Mouse (Mus musculus) CD4-positive, CD25-positive, alpha-beta regulatory T cell, adult 2 months (primary cell): ENCODE measurements around the gene Kcnj16.

Source experiments
- DNase-seq: peaks from one replicate; pipeline ENCODE4 v3.0.0-alpha.2; 2012; ENCODE audit warnings: low read depth, low spot score

Kcnj16 gene

DNA sequence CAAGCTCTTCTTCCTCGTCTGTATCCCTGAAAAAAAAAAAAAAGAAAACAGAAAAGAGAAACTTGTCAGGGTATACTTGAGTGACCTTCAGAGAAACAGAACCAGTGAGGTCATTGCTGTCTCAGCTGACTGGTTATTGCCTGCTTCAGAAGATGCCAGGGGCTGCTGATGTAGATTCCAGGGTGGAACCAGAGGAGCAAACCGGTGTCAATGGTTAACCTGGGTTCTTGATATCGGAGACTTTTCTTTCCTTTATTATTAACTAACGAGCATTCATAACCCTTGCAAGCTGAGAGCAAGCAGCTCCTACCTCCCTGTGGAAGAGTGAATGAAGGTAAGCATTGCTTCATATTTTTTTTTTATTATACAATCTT is at the start of gene Kcnj16:
Gene Kcnj16 (plus strand): TSS at position 272 of the 374 bp plus-strand sequence.
- no peak for DNase-seq

DNA sequence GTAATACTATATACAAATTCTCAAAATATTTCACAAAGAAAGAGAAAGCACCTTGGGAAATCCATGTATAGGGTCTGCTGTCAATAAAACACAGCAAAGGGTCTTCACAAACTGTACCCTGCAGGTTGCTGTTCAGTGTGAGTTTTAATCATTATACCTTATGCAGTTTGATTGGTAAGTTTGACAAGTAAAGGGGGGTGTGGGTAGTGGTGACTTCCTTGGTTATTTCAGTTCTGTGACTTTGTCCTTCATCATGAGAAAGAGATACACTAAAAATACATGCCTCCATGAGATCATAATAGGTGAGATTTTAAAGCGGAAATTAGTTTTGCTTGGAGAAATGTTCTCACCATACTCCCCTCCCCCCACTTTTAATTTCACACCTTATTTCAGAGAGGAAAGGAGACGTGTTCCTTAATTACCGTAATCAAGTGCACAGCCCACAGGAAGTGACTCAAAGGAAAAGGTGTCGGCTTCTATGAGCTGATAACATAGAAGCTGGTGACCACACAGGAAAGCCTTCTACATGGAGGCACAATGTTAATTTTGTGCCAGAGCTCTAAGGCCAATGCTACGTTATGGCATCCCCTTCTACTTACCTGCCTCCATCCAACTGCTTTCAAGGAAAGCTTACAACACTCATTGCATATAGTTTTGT is 48.9 kb upstream of the Kcnj16 start:
- peak; percentile 22 for DNase-seq

DNA sequence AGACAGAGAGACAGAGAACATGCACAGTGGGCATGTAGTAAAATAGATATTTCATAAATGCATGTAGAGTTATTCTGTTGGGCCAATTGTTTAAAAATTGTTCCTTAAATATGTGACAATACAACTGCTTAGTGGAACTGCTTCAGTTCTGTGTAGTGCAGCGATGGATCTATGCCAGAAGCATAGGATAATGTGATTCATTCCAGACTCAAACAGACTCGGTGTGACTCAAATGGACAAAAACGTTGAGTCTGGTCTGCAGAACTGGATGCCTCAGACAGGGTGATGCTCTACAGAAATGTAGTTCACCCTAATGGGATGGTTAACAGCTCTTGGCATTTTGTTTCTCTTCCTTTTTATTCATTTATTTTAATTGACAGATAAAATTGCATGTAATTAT is 32.1 kb upstream of the Kcnj16 start:
- DNase-seq, result no peak

DNA sequence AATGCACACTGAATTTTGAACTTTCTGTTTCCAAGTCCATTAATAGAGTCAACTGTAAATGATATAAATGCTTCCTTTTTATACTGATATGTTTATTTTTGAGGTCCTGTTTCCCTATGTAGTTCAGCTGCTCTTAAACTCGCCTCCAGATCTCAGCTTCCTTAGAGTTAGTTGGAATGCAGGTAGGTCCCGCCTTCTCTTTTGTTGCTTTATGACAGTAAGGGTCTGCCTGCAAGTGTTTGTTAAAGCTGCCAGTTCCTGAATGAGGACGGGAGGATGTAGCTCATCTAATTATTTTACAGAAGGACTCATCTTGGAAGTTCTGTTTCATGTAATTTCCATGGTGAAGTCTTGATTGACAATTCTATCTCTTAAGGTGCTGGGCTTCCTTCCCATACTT is 25.6 kb upstream of the Kcnj16 start:
- DNase-seq, result no peak

DNA sequence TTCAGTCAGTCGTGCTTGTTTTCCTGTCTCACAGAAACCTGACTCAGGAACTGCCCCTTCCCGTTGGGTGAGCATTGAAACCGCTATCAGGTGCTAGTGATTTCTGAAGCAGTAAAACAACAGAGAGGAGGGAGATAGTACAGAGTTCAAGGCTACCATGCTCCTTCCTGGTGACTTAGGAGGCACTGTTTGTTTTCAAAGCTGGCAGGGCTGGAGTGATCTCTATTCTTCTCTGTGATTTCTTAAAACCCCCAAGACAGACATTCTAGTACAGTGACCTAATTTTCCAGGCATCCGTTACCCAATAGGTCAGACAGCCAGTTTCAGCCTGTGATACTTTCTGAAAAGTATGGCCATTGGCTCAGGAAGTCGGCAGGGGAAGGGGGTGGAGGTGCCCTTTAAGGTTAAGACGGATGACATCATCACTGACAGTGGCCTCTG is 25.1 kb upstream of the Kcnj16 start:
- no peak for DNase-seq

DNA sequence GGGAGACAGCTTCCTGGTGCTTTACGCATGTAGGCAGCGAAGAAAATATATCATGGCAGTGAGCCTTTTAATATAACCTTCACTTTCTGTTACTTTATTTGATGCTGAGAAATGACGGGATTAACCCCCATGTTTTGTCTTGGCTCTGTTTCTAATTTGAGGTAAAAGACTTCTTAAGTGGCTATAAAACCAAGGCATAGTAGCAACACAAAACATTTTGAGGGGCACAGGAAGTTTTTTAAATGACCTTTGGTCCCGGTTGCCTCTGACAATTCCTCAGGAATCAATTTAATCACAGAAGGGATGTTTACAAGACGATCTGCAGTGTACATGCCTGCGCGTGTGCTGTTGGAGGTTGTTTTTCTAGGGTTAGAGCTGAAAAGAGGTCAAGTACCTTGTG is 11.2 kb upstream of the Kcnj16 start:
- no peak for DNase-seq

DNA sequence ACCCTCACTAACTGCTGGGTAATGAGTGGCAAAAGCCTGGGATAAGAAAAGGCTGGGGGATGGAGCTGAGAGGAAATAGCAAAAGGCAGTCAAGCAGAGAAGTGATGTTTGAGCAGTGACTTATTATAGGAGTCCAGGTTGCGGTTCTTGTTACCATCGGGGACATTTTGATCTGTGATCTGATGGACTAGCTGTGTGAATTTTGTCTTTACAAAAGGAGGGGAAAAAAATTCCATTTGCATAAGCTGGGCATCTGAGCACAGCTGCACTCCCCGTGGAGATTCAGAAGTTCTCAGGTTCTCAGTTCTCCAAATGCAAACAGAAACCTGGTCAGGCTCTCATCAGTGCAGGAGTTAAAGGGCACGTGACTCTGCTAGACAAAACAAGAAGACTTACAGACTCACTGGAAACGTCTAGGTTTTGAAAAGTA is 6.2 kb upstream of the Kcnj16 start:
- no peak for DNase-seq

DNA sequence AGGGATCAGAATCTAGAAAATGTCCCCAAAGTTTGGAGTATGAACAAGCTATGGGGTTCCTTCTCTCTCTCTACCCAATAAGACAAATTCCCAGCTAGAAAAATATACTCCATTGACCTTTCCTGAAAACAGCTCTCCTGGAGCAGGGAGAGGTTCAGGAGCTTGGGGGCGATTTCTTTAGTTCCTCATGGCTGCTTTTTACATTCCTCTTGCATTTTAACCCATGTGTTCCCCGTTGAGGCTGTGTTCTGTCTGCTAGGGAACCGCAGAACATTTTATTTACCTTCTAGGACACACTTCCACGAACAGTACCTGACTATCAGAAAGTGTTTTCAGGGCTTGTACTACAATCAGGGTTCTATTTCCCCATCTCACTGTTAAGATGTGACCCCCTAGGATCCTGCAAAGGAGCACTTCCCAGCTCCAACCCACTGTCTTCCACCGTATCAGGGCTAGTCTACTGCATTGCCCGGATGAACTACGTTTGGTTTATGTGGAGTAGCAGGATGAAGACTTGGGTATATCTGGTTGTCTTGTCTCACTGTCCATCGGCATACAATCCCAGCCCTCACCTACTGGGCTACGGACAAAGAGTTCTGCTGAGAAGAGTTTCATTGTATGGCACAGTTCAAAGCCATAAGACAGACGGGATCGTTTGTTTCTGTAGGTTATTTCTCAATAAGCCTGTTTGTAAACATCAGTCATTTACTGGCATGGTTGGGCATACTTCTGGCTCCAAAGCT is 643 bp upstream of the Kcnj16 start:
- no peak for DNase-seq

DNA sequence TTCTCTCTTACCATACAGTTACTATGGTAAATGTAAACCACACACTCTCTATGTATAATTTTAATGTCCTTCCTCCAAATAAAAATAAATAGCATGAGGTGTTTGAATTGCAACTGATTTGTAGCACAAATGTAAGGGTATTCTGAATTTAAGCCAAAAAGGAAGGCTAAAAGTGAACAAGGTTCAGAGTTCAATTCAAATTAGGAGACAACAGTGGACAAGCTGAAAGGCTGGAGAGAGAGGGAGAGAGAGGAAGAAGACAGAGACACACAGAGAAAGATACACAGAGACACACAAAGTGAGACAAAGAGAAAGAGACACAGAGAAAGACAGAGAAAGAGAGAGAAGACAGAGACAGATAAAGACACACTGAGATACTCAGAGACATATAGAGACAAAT is 1.1 kb downstream of the Kcnj16 start:
- no peak for DNase-seq

DNA sequence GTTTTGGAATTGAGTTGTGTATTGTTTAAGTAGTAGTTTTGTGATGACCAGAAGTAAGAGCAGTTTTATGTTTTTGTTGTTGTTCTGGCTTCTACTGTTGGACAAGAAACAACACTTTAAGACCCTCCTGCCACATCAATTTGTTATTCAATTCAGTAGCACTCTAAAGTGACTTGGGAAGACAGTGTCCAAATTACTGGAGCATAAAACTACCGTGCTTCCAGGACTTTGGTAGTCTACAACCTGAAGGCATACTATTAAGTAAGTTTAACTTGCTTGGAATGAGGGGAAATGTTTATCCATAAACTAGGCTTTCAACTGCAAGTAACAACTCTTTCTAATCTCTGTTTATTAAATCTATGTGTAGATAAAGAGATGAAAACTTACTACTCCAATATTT is 17.7 kb downstream of the Kcnj16 start:
- DNase-seq, result no peak

DNA sequence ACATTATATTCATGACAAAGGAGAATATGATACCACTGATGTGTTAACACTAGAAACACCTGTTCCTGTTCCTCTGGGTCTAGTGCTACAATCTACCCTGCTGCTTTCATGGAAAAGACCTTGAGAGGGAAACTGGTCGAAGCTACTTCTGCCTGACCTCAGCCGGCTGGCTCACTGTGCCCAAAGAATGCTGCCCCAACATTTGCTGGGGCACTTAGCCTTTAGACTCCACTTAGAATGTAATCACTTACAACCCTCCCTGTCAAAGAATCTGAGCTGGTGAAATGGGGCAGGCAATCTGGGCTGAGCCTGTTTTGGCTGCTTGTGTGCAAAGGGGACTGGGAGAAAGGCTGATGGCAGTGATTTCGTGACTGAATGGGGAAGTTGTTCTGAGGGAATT is 18.1 kb downstream of the Kcnj16 start:
- DNase-seq, result no peak

DNA sequence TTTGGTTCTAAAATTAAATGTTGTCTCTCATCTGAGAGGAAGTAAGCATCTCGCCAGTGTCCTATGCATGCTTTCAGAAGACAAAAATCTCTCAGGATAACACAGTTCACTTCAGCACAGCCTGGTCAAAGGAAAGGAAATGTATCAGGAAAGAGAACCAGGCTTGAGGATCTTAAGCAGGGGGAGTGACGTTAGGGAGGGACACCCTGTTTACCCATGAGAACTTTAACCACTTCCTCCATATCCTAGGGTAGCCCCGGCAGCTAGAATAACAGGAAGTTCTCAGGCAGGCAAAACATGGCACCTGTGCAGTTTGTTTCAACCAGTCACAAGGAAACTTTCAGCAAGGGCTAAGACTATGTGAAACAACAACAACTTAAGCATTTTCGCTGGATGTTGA is 25.8 kb downstream of the Kcnj16 start:
- DNase-seq, result peak; percentile 66

DNA sequence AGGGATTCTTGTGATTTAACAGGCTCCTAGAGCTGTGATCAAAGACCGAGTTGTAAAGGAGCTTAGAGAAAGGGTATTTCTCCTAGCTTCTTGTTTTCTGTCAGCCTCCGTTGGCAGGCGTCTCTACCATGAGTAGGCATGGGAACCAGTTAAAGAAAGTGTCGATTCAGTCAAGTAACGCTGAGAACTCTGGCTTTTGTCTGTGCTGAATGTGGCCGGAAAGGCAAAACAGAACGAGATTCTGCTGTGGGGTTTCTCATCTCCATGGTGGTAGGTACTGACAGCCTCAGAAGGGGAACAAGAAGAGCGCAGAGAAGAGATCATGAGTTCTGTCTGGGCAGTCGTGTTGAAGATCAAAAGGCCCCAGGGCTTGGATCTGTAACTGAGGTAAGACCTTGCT is 29.4 kb downstream of the Kcnj16 start:
- peak; percentile 16 for DNase-seq

DNA sequence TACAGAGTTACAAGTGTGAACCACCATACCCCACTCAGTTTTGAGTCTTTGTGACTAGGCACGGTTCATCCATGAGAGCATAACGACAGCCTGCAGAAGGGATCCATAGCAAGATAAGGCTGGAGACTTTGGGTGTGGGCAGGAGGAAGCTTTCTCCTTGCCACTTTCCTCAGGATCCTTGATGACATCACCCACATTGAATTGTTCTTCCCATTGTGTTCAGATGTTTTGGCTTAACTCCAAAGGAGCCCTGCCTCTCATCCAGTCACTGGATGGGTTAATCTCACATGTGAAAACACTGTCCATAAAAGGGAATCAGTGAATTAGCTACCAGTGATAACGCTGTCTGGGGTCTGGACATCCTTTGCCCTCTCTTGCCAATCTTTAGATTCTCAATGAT is 37.3 kb downstream of the Kcnj16 start:
- DNase-seq, result no peak

DNA sequence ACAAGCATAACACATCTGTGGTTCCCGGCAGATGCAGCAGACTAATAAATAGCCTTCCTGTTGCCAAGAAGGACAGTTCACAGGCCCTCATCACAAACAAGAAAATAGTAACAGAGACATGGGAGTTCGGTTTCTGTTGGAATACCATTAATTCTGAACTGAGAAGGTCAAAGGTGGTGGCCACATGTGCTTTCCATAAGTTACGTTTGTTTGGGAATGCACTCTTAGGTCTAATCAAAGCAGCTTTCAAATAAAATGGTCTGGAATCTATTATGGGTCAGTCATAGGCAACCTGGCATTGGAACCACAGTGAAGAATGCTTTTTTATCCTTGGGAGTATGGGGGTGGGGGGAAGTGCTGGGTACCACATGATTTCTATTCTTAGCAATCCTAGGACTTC is 41.6 kb downstream of the Kcnj16 start:
- DNase-seq, result no peak

DNA sequence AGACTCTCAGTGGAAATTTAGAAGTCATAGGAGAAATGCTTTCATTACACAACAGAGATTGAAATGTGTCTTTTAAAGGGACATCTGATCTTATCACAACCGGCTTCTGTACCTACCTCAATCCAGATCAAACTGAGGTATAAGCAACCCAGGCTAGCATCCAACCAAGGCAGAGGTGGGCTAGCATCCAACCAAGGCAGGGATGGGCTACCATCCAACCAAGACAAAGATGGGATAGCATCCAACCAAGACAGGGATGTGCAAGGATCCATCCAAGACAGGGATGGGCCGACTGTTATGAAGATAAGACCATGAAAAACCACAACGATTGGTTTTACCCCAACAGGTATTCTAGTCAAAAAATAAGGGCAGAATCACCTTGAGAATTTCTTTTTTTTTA is 48.4 kb downstream of the Kcnj16 start:
- DNase-seq, result no peak

DNA sequence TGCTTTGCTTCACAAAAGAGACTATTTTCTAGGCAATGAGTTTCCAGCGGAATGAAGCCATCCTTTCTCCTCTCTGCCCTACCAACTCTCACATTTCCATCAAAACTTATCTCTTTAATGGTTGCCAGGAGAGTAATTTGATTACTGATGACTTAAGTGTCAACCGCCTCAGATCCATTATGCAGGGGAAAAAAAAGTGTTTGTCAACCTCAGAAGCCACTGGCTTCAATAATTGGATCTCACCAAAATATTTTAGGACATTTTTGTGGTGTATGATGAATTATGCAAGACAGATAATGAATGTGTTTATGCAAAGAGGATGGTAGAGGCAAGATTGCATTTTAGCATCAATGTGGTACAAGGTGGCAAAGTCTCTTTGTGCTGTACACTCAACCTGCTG is 52.4 kb downstream of the Kcnj16 start:
- no peak for DNase-seq

DNA sequence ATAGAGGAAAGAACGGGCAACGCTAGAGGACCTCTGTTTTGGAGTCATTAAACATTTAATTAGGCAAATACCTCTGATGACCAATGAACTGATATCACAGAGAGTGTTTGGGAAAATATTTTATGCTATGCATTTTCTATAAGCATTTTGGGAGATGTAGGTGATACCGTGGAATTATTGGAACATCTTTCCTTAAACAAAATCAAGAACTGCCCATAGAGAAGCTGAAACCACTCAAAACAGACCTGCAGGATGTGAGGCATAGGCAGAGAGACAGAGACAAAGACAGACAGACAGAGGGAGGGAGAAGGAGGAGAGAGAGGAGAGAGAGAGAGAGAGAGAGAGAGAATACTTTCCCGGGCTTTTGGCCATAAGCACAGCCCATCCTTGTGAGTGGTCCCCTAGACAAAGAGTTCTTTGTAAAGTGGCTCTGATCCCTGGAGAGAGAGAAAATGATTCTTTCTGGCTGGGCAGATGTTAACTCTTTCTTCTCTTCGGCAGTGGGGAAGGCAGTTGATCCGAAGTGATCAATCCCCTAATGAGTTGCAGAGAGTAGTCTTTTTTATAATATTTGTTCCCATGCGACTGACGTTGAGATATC is 54.9 kb downstream of the Kcnj16 start:
- DNase-seq, result no peak

DNA sequence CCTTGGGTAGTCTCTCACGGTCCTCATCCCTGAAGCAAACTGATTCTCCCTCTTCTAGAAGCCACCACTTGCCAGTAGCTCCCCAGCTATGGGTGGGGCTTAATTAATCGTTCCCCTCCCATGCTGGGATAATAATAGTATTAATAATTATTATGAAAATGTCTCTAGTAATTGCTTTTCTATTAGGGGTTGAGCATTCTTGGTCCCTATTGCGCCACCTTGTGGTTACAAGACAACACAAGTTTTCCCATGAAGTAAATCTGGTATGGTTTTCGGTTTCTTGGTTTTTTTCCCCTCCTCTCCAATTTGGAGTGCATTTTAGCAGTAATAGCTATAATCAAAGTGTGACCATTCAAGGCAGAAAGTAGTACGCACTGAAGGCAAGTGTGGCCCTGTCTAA is 74.3 kb downstream of the Kcnj16 start:
- peak; percentile 61 for DNase-seq

DNA sequence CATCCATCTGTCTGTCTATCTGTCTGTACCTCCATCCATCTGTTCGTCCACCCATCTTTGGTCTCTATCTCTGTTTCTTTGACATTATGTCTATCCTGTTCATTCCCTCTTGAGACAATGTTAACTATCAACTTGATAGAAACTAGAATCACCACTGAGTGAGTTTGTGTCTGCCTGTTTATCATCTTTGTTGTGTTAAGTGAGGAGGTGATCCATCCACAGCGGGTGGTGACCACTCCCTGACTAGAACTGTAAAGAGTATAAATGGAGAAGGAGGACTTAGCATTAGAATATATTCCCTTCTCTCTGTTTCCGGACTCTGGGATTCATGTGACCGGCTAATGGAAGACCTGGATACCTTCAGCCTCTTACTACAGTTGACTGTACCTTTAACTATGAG is 75.5 kb downstream of the Kcnj16 start:
- no peak for DNase-seq

DNA sequence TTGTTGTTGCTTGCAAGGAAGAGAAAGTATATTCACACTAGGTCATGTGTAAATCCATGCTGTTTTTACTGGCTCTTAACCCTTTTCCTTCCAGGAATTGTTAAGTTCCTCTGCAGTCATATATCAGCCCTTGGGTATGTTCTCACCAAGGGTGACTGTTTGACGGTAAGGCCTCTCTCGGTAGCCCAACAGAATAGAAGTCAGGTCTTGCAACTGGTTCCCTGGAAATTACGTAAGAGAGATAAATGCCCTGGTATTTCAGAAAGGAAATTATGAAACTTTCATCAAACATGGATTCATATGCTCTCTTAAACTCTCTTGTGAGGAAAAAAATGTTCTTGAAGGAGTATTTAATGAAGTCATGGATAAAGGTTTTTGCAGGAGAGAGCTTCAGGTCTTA is 86.4 kb downstream of the Kcnj16 start:
- no peak for DNase-seq

DNA sequence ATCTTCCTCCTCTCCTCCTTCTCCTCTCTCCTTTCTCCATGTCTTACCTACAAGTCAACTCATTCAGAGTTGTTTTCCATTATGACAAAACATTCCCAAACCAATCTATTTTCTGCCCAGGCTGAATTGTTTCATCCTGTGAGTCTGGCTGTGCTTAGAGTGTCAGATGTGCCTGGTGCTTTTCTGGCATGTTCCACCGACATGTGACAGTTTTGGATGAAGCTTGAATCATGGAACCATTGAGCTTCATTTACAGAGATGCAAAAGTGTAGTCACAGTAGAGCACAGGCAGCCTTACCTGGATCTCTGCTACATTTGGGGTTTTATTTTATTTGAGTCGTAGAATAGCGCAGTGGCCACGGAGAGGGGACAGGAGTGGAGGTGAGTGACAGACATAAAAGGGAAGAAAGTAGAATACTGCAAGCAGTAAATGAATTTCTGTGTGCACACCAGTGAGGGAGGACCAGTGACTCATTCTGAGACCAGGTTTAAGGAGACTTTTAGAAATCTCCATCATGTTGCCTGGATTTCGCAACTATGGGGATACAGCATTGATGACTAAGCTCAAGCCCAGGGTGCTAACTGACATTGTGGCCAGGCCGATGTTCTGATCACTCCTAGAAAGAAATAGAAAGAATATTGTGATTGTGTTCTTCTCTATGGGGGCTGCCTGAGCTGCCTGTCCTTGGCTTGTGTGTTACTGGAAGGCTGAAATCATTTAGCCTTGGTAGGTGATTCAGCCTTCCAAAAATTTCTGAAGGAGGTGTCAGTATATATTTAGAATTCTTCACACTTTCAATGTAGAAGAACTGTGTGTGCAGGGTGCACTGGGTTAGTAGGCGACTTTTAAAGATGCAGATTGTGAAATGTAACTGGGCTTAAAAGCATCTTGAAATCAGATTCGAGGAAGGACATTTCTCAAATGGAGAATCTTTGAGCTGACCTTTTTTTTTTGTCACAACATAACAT is 87.3 kb downstream of the Kcnj16 start:
- no peak for DNase-seq
